Comparison of ENCODE assay signal across 8 mouse cellular contexts in the genomic region with DNA sequence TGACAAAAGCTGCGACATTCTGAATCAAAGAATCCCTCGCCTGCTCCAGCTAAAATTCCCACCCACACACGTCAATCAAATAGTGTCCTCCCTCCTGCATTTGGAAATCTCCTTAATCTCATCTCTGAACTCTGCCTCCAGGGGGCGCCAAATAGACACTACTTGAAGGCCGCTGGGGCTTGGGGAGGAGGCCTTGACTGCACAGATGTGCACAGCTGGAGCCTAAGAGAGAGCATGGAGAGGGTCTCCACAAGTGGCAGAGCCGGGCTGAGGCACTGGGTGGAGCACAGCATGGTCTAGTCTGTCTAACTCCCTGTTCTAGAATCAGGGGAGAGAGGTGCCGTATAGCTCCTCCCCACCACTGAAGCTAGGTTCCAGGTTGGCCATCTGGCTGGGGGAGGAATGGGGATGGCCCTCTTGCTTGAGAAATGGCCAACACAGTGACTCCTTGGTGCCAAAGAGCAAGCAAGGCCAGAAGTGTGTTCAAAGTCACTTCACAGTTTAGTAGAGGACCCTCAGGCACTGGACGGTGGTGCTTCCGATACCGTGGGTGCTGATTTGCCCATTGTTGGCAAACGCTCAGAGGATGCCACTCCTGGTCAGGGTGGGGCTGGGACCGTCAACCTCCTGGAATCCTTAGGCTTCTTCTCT. TPM values are rescaled to one million over a fixed set of nuclear protein-coding genes. Genes with fewer than 3 reads are reported as not detected.
DNase-seq lines count a peak whose midpoint lies in the region; ATAC-seq lines count a peak whose summit lies in the region.

No protein-coding gene starts in this region.

- peak; percentile 80 for DNase-seq in forebrain, embryonic 10.5 days (ENCODE audit: extremely low spot score, low spot score)
- DNase-seq in cerebellum, adult 9-11 months = peak; percentile 52
- peak; percentile 88 for DNase-seq in gastrocnemius, adult 18-20 months (ENCODE audit: low spot score)
- peak; percentile 78 for DNase-seq in kidney, adult 18-20 months
- DNase-seq in left cerebral cortex, postnatal 4 days = peak; percentile 80
- peak; percentile 61 to 72 for DNase-seq in natural killer cell, adult 2 months (ENCODE audit: low spot score in 2 of 2)

- 0 out of 2 replicates have a peak, but pooled peaks cover 5% of the 10 kb centered on the region for H3K27me3 ChIP-seq in forebrain, embryonic 10.5 days (ENCODE audit: poor library complexity, severe bottlenecking)
- no peaks in the 10 kb centered on the region for H3K27me3 ChIP-seq in forebrain, embryonic 15.5 days
- no peaks in the 10 kb centered on the region for H3K27me3 ChIP-seq in stomach, embryonic 16.5 days (ENCODE audit: control insufficient read depth, insufficient read depth, low read length)

- WGBS in forebrain, embryonic 10.5 days = 51% methylated on average over 12 of the region's 12 CpGs
- WGBS in forebrain, embryonic 15.5 days = 48% methylated on average over 12 of the region's 12 CpGs
- 43% methylated on average over 12 of the region's 12 CpGs for WGBS in stomach, embryonic 16.5 days

- H3K36me3 ChIP-seq in forebrain, embryonic 10.5 days (replicated peaks) = no peaks in the 10 kb centered on the region
- no peaks in the 10 kb centered on the region for H3K36me3 ChIP-seq in forebrain, embryonic 15.5 days
- H3K36me3 ChIP-seq in stomach, embryonic 16.5 days (ENCODE audit: control insufficient read depth, insufficient read depth, low read length) = no peaks in the 10 kb centered on the region

- intact Hi-C loops in left cerebral cortex, postnatal 4 days (cut with DNase I) = no loop called here

- H3K4me3 ChIP-seq in forebrain, embryonic 10.5 days = no peak overlapping the region
- H3K4me3 ChIP-seq in forebrain, embryonic 15.5 days = no peak overlapping the region
- no peak overlapping the region for H3K4me3 ChIP-seq in stomach, embryonic 16.5 days (replicated peaks; ENCODE audit: low read length)

- no peak overlapping the region for H3K9ac ChIP-seq in forebrain, embryonic 15.5 days (replicated peaks)
- no peak overlapping the region for H3K9ac ChIP-seq in stomach, embryonic 16.5 days (ENCODE audit: low read length)

- H3K4me1 ChIP-seq in forebrain, embryonic 10.5 days = peaks cover 6% of the 10 kb centered on the region
- peaks cover 3% of the 10 kb centered on the region; the same call in 1 of the 2 replicates for H3K4me1 ChIP-seq in forebrain, embryonic 15.5 days
- H3K4me1 ChIP-seq in stomach, embryonic 16.5 days (ENCODE audit: control insufficient read depth, insufficient read depth, low read length) = peaks cover 4% of the 10 kb centered on the region

- ATAC-seq in forebrain, embryonic 15.5 days (replicated peaks) = no peak
- ATAC-seq in stomach, embryonic 16.5 days (ENCODE audit: insufficient read depth, low FRiP score) = peak; percentile 81; the same call in 1 of the 2 replicates

- no peak overlapping the region for H3K27ac ChIP-seq in forebrain, embryonic 10.5 days
- no peak overlapping the region for H3K27ac ChIP-seq in forebrain, embryonic 15.5 days (replicated peaks)
- H3K27ac ChIP-seq in stomach, embryonic 16.5 days (ENCODE audit: low read length) = no peak overlapping the region

- no peaks in the 10 kb centered on the region for H3K9me3 ChIP-seq in forebrain, embryonic 10.5 days
- H3K9me3 ChIP-seq in forebrain, embryonic 15.5 days = no peaks in the 10 kb centered on the region
- no peaks in the 10 kb centered on the region for H3K9me3 ChIP-seq in stomach, embryonic 16.5 days (replicated peaks; ENCODE audit: control insufficient read depth, low read length)

- H3K4me2 ChIP-seq in forebrain, embryonic 15.5 days (replicated peaks) = no peak overlapping the region
- H3K4me2 ChIP-seq in stomach, embryonic 16.5 days (ENCODE audit: low read depth, low read length) = no peak overlapping the region

RNA-seq across cellular contexts. Expression of a gene that starts 32.6 kb away (rescaled TPM):
- polyA plus RNA-seq in forebrain, embryonic 10.5 days (2016; fragmentation: Nextera tagmentation; extraction: Ambion mirVana) = 0.07 and 0.10 TPM in 2 replicates
- polyA plus RNA-seq in forebrain, embryonic 15.5 days (2015; fragmentation: Nextera tagmentation; extraction: Ambion mirVana) = 0.49 and 0.50 TPM in 2 replicates
- total RNA-seq in gastrocnemius, adult 18-20 months (2021) = 10 to 100 TPM; 42.6 to 56.8 TPM
- 1 to 10 TPM; 1.8 to 2.6 TPM for total RNA-seq in left cerebral cortex, postnatal 4 days (2021)
- polyA plus RNA-seq in stomach, embryonic 16.5 days (2015; fragmentation: Nextera tagmentation; extraction: Ambion mirVana) = 1.2 and 1.6 TPM in 2 replicates

RNA-seq across cellular contexts. Expression of a gene that starts 51.6 kb away (rescaled TPM):
- polyA plus RNA-seq in forebrain, embryonic 10.5 days (2016; fragmentation: Nextera tagmentation; extraction: Ambion mirVana) = 1.6 and 2.0 TPM in 2 replicates
- 4.5 and 4.9 TPM in 2 replicates for polyA plus RNA-seq in forebrain, embryonic 15.5 days (2015; fragmentation: Nextera tagmentation; extraction: Ambion mirVana)
- total RNA-seq in gastrocnemius, adult 18-20 months (2021) = 1 to 10 TPM; 3.6 to 5.0 TPM
- total RNA-seq in left cerebral cortex, postnatal 4 days (2021) = 10 to 100 TPM in 1 of 2 experiments, 1 to 10 TPM in 1; 9.9 to 10.2 TPM
- polyA plus RNA-seq in stomach, embryonic 16.5 days (2015; fragmentation: Nextera tagmentation; extraction: Ambion mirVana) = 4.0 and 4.6 TPM in 2 replicates
